Mouse (Mus musculus): ENCODE measurements at regions not wholly inside any gene's neighbourhood (a gene's known extent, or its start where the extent isn't known, plus 50 kb on each side); places are given as distances from the start of the nearest gene placed in this dataset.

GRCm38 (mm10) chr14:104208855-104209254 lies 258.9 kb downstream of the Pou4f1 start:
- peak; percentile 17 for DNase-seq (ENCODE audit: low spot score)
- TF ChIP-seq CTCF (IDR thresholded peaks at IDR 0.05; ENCODE audit: low read depth): no peak
- Histone ChIP-seq H3K27me3 (ENCODE audit: insufficient read depth, low read length) (no peaks in the 10 kb centered on the region), H3K36me3 (ENCODE audit: insufficient read depth, low read length) (no peaks in the 10 kb centered on the region), H3K9me3 (ENCODE audit: low read length) (no peaks in the 10 kb centered on the region), H3K4me3 (ENCODE audit: low read length) (no peak overlapping the region), H3K27ac (no peak overlapping the region), H3K4me2 (ENCODE audit: low read depth, low read length) (no peak overlapping the region), H3K9ac (replicated peaks; ENCODE audit: low read length) (no peak overlapping the region), H3K4me1 (ENCODE audit: insufficient read depth, low read length) (no peaks in the 10 kb centered on the region)
- WGBS: 62% methylated on average over 4 of the region's 4 CpGs
- ATAC-seq: no peak; the same call in 1 of the 2 replicates

- no peaks in the 10 kb centered on the region for H3K36me3 ChIP-seq (ENCODE audit: insufficient read depth, low read length)
- no peak overlapping the region for H3K9ac ChIP-seq (replicated peaks; ENCODE audit: low read length)
- no peak overlapping the region for H3K27ac ChIP-seq
- H3K9me3 ChIP-seq (ENCODE audit: low read length): no peaks in the 10 kb centered on the region
- H3K4me2 ChIP-seq (ENCODE audit: low read depth, low read length): no peak overlapping the region
- no peak for TF ChIP-seq CTCF (IDR thresholded peaks at IDR 0.05; ENCODE audit: low read depth)
- no peaks in the 10 kb centered on the region for H3K4me1 ChIP-seq (ENCODE audit: insufficient read depth, low read length)
- WGBS: 78% methylated on average over 7 of the region's 7 CpGs
- ATAC-seq: no peak
- H3K27me3 ChIP-seq (ENCODE audit: insufficient read depth, low read length): no peaks in the 10 kb centered on the region
- no peak overlapping the region for H3K4me3 ChIP-seq (ENCODE audit: low read length)
- no peak for DNase-seq (ENCODE audit: low spot score)
Observed at GRCm38 (mm10) chr14:104208040-104208816, 259.6 kb downstream of the Pou4f1 start.

- WGBS: 59% methylated on average over 2 of the region's 2 CpGs
- TF ChIP-seq CTCF (IDR thresholded peaks at IDR 0.05; ENCODE audit: low read depth): no peak
- Histone ChIP-seq H3K36me3 (ENCODE audit: insufficient read depth, low read length) (no peaks in the 10 kb centered on the region), H3K4me1 (ENCODE audit: insufficient read depth, low read length) (no peaks in the 10 kb centered on the region), H3K27me3 (ENCODE audit: insufficient read depth, low read length) (no peaks in the 10 kb centered on the region), H3K9me3 (ENCODE audit: low read length) (no peaks in the 10 kb centered on the region), H3K4me3 (ENCODE audit: low read length) (no peak overlapping the region), H3K27ac (no peak overlapping the region), H3K4me2 (ENCODE audit: low read depth, low read length) (no peak overlapping the region), H3K9ac (replicated peaks; ENCODE audit: low read length) (no peak overlapping the region)
- DNase-seq (ENCODE audit: low spot score): no peak
- no peak for ATAC-seq
Observed at GRCm38 (mm10) chr14:104206602-104207001, 261.2 kb downstream of the Pou4f1 start.

- 73% methylated on average over 17 of the region's 17 CpGs for WGBS
- Histone ChIP-seq H3K4me1 (ENCODE audit: insufficient read depth, low read length) (no peaks in the 10 kb centered on the region), H3K9ac (replicated peaks; ENCODE audit: low read length) (no peak overlapping the region), H3K27me3 (ENCODE audit: insufficient read depth, low read length) (no peaks in the 10 kb centered on the region), H3K4me2 (ENCODE audit: low read depth, low read length) (no peak overlapping the region), H3K9me3 (ENCODE audit: low read length) (no peaks in the 10 kb centered on the region), H3K36me3 (ENCODE audit: insufficient read depth, low read length) (no peaks in the 10 kb centered on the region), H3K27ac (no peak overlapping the region), H3K4me3 (ENCODE audit: low read length) (no peak overlapping the region)
- peak; percentile 49 for TF ChIP-seq CTCF (IDR thresholded peaks at IDR 0.05; ENCODE audit: low read depth)
- no peak for ATAC-seq
- no peak for DNase-seq (ENCODE audit: low spot score)
Observed at GRCm38 (mm10) chr14:104203239-104203986, 264.4 kb downstream of the Pou4f1 start.

GRCm38 (mm10) chr14:104193198-104193597 lies 274.6 kb downstream of the Pou4f1 start:
- DNase-seq (ENCODE audit: low spot score) (no peak), ATAC-seq (no peak)
- no peak for TF ChIP-seq CTCF (IDR thresholded peaks at IDR 0.05; ENCODE audit: low read depth)
- Histone ChIP-seq H3K4me3 (ENCODE audit: low read length) (no peak overlapping the region), H3K36me3 (ENCODE audit: insufficient read depth, low read length) (no peaks in the 10 kb centered on the region), H3K9ac (replicated peaks; ENCODE audit: low read length) (no peak overlapping the region), H3K27ac (no peak overlapping the region), H3K4me2 (ENCODE audit: low read depth, low read length) (no peak overlapping the region), H3K4me1 (ENCODE audit: insufficient read depth, low read length) (no peaks in the 10 kb centered on the region), H3K27me3 (ENCODE audit: insufficient read depth, low read length) (no peaks in the 10 kb centered on the region), H3K9me3 (ENCODE audit: low read length) (no peaks in the 10 kb centered on the region)
- WGBS: 73% methylated on average over 11 of the region's 11 CpGs

GRCm38 (mm10) chr14:104175122-104175521 lies 292.7 kb downstream of the Pou4f1 start:
- Histone ChIP-seq H3K4me2 (ENCODE audit: low read depth, low read length) (no peak overlapping the region), H3K9me3 (ENCODE audit: low read length) (no peaks in the 10 kb centered on the region), H3K27ac (no peak overlapping the region), H3K36me3 (ENCODE audit: insufficient read depth, low read length) (no peaks in the 10 kb centered on the region), H3K4me3 (ENCODE audit: low read length) (no peak overlapping the region), H3K27me3 (ENCODE audit: insufficient read depth, low read length) (no peaks in the 10 kb centered on the region), H3K9ac (replicated peaks; ENCODE audit: low read length) (no peak overlapping the region), H3K4me1 (ENCODE audit: insufficient read depth, low read length) (no peaks in the 10 kb centered on the region)
- DNase-seq (ENCODE audit: low spot score): no peak
- TF ChIP-seq CTCF (IDR thresholded peaks at IDR 0.05; ENCODE audit: low read depth): no peak
- no peak for ATAC-seq

- no peaks in the 10 kb centered on the region for H3K36me3 ChIP-seq (ENCODE audit: insufficient read depth, low read length)
- no peaks in the 10 kb centered on the region for H3K4me1 ChIP-seq (ENCODE audit: insufficient read depth, low read length)
- no peak overlapping the region for H3K4me2 ChIP-seq (ENCODE audit: low read depth, low read length)
- TF ChIP-seq CTCF (IDR thresholded peaks at IDR 0.05; ENCODE audit: low read depth): peak; percentile 58
- H3K9me3 ChIP-seq (ENCODE audit: low read length): no peaks in the 10 kb centered on the region
- no peak overlapping the region for H3K4me3 ChIP-seq (ENCODE audit: low read length)
- H3K27me3 ChIP-seq (ENCODE audit: insufficient read depth, low read length): no peaks in the 10 kb centered on the region
- H3K9ac ChIP-seq (replicated peaks; ENCODE audit: low read length): no peak overlapping the region
- H3K27ac ChIP-seq: no peak overlapping the region
- 58% methylated on average over 5 of the region's 5 CpGs for WGBS
- ATAC-seq: no peak
- peak; percentile 61 for DNase-seq (ENCODE audit: low spot score)
Observed at GRCm38 (mm10) chr14:104146841-104147240, 302.6 kb upstream of the Ednrb start.

Data from hindbrain, postnatal 0 days (tissue).